Mouse (Mus musculus): ENCODE results near the gene Bbs1.

- no peak for TF ChIP-seq POLR2A (IDR thresholded peaks at IDR 0.05; ENCODE audit: extremely low read depth, insufficient read depth, low read length)
- TF ChIP-seq CTCF (IDR thresholded peaks at IDR 0.05; ENCODE audit: extremely low read depth, insufficient read depth, low read length), result no peak
These were observed 36.8 kb upstream of the Bbs1 start for GRCm38 (mm10) chr19:4943253-4943588.

All from cortical plate, adult 2 months (tissue).